Mouse (Mus musculus): ENCODE measurements around the gene Klk1b8.
"Not testable (repeated sequence)": the region's sequence is repeated elsewhere in the genome, so short reads cannot be mapped to it uniquely, and the experiment has no call there.

Klk1b8 gene

DNA sequence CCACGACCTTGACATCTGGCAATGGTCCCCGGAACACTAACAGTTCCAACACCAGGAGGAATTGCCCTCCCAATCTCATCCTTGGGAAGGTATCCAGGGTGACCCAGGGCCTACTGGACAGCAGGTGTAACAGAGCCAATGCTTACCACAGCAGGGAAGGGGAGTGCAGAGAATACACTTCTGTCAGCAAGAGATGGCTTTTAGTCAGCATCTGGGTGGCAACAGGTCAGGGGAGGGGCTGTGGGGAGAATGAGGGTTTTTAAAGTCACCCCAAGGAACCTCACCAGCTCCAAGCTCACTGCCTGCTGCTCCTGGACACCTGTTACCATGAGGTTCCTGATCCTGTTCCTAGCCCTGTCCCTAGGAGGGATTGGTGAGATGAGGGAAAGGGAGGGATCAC, at the start of gene Klk1b8:
Gene Klk1b8, plus strand, starts transcription at position 301 of the 400 bp plus-strand sequence.
- no peak for DNase-seq (ENCODE audit: low read depth, low spot score)

- no peak for DNase-seq (ENCODE audit: low read depth, low spot score)
Measured at GRCm38 (mm10) chr7:43914821-43915220, 35.6 kb upstream of the Klk1b8 start.

- no peak for DNase-seq (ENCODE audit: low read depth, low spot score)
Measured at GRCm38 (mm10) chr7:43918426-43918825, 32.0 kb upstream of the Klk1b8 start.

- no peak for DNase-seq (ENCODE audit: low read depth, low spot score)
Measured at GRCm38 (mm10) chr7:43918871-43919270, 31.6 kb upstream of the Klk1b8 start.

DNA sequence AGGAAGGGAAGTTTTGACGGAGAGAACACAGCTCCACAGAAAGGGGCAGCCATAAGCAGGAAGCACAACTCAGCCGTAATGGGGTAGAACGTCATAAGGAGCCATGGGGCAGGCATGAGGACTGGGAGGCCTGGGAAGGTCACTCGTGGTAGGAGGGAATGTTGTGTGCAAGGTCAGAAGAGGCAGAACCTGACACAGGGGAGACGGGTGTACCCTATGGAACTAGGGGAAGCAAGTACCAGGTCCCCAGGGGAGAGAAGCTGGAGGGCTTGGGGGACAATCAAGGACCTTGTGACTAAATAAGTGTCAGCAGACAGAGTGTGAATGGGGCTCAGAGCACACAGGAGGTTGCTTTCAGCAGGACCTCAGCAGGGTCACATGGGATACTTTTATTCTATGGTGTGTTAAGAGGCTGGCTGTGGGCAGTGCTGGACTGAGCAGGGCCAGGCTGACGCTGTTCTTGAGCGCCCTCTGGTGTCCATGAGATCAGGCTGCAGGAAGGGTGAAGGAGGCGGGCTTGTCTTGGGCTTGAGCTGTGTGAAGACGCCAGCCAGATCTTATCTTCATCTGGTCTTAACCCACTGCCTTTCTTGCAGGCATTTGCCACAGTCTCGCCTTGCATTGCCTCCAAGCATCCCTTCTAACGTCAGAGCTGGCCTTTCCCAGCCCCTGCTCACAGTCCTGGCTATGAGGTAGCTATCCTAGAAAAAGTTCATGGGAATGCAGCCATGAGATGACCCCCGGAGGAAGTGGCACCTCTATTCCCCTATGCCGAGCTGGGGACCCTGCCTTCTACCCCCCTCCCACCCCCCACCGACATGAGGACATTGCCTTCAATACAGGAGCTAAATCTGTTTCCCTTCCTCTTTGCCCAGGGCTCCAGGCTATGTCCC, 30.7 kb upstream of the Klk1b8 start:
- peak; percentile 30 for DNase-seq (ENCODE audit: low read depth, low spot score)

- DNase-seq (ENCODE audit: low read depth, low spot score) = no peak
Measured at GRCm38 (mm10) chr7:43920582-43920981, 29.9 kb upstream of the Klk1b8 start.

DNA sequence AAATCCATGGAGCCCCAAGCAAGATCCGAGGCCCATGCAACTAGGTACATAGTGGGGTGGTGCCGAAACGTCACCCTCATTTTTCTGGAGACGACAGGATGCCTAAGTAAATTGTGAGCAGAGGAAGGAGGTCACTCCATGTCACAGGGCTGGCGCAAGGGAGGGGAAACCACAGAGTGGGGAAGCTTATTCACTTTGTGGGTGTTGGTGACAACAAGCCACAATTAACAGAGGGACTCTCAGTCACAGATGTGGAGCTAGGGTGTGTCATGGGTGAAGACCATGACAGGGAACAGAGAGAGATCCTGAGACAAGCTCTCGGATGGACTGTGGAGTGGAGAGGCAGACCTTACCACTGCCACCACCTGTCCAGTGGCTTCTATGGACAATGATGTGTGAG, 29.4 kb upstream of the Klk1b8 start:
- no peak for DNase-seq (ENCODE audit: low read depth, low spot score)

DNA sequence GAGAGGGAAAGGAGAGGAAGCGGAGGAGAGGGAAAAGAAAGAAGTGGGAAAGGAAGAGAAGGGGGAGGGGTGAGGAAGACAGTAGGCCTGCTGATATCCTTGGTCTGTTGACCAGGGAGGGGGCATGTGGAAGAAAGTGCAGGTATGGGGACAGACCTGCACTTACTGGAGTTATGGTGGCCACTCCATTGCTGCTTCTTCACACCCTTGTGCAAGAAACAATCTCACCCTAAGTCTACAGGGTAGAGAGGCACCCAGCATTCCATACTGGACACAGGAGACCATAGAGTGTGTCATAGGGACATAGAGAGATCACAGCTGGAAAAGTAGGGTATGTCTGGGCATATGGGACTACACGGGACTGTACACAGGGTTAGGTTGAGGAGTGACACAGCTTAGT, 28.5 kb upstream of the Klk1b8 start:
- DNase-seq (ENCODE audit: low read depth, low spot score) = no peak

- no peak for DNase-seq (ENCODE audit: low read depth, low spot score)
Measured at GRCm38 (mm10) chr7:43925985-43926384, 24.5 kb upstream of the Klk1b8 start.

- no peak for DNase-seq (ENCODE audit: low read depth, low spot score)
Measured at GRCm38 (mm10) chr7:43928521-43928920, 21.9 kb upstream of the Klk1b8 start.

DNA sequence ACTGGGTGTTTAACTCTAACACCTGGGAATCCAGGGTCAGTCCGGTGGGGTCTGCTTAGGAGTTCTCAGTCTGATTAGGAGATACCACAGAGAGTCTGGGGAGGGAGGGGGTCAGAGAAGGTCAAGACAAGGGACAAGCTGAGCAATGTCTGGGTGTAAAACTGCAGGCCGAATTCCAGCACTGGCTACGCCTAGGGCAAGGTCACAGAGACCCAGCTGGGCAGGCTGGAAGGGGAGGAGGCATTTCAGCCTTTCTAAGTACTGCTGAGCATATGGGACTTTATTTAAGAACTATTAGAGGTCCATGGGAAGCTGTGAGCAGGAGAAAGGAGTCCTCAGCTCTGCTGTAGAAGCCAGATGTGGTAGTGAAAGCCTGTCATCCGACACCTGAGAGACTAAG, 18.1 kb upstream of the Klk1b8 start:
- DNase-seq (ENCODE audit: low read depth, low spot score) = no peak

DNA sequence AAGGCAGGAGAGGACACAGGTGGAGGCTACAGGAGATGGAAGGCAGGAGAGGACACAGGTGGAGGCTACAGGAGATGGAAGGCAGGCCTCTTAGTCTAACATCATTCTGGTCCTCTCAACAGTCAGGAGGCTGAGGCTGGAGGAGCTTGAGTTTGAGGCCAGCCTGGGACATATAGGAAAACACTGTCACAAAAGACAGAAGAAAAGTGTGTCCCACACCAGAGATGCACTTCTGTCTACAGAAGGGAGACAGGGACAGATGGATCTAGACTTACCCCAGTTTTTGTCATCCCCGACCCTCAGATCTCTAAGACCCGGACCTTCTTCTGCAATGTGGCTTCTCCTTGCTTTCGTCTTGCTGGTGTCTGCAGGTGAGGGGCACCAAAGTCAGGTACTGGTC, 17.0 kb upstream of the Klk1b8 start, which contains the start of gene Klk15:
Gene Klk15, plus strand, starts transcription at position 301 of the 400 bp plus-strand sequence.
- DNase-seq (ENCODE audit: low read depth, low spot score) = no peak

- DNase-seq (ENCODE audit: low read depth, low spot score) = no peak
Measured at GRCm38 (mm10) chr7:43934747-43935146, 15.7 kb upstream of the Klk1b8 start.

GRCm38 (mm10) chr7:43936551-43936950, 13.9 kb upstream of the Klk1b8 start:
- DNase-seq (ENCODE audit: low read depth, low spot score) = no peak

DNA sequence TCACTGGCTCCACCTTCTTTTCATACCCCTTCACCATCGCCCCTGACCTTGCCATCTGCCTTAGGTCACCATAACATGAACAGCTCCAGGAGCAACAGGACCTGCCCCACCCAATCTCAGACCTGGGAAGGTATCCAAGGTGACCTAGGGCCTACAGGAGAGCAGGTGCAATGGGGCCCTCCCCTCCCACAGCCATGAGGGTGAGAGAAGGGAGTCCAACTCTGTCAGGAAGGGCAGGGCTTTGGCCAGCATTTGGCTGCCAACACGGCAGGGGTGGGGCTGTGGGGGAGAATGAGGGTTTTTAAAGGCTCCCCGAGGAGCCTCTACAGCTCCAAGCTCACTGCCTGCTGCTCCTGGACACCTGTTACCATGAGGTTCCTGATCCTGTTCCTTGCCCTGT, 8.2 kb upstream of the Klk1b8 start:
- DNase-seq (ENCODE audit: low read depth, low spot score) = not testable (repeated sequence)

DNA sequence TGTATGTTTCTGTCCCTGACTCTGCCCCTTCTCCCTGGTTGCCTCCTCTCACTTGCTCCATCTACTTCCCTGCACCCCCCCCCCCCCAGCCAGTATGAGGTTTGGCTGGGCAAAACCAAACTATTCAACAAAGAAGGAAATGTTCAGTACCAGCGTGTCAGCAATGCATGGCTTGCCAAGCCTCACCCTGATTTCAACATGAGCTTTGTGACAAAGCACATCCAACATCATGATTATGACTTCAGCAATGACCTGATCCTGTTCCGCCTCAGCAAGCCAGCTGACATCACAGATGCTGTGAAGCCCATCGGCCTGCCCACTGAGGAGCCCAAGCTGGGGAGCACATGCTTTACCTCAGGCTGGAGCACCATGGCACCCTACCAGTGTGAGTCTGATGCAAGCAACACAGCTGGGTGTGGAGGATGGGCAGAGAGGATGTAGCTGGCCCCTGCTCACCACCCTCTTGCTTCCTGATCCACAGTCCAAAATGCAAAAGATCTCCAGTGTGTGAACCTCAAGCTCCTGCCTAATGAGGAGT, 5.7 kb upstream of the Klk1b8 start:
- DNase-seq (ENCODE audit: low read depth, low spot score) = no peak

- DNase-seq (ENCODE audit: low read depth, low spot score) = no peak
Measured at GRCm38 (mm10) chr7:43952703-43953102, 2.2 kb downstream of the Klk1b8 start.

- no peak for DNase-seq (ENCODE audit: low read depth, low spot score)
Measured at GRCm38 (mm10) chr7:43966451-43966850, 16.0 kb downstream of the Klk1b8 start, which contains the start of gene Klk1b1. Gene Klk1b1 (plus strand): TSS chr7:43966751.

DNA sequence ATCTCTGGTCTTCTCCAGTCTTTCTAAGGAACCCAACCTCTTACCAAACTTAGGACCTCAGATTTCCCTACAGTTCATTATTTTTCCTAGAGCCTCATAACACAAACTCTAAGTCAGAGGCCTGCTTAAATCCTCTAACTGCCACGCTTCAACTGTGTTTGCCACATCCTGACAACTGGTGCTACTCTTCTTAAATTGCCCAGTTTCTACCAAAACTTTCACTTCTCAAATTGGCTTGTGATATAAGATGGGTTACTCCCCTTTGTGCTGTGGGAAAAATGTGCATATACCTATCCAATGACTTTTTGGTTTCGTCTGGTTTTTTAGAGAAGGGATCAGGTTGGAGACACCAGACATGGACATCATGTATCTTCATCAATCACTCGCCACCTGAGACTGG, 16.6 kb downstream of the Klk1b8 start:
- no peak for DNase-seq (ENCODE audit: low read depth, low spot score)

DNA sequence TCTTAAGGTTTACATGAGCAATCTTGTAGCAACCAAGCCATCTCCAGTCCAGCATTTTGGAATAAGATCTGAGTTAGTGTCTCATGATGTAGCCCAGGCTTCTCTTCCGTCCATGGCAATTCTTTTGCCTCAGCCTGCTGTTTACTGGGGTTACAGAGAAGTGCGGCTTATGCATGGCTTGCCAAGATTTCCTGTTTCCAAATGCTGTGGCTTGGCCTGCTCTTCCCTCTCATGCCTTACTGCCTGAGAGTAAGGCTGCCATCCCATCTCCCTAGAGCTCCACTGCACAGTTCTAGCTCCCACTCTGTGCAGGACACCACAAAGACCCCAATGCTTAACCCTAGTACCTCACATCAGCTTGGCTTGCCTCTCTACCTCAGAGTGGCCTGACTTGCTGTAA, 17.1 kb downstream of the Klk1b8 start:
- no peak for DNase-seq (ENCODE audit: low read depth, low spot score)

DNA sequence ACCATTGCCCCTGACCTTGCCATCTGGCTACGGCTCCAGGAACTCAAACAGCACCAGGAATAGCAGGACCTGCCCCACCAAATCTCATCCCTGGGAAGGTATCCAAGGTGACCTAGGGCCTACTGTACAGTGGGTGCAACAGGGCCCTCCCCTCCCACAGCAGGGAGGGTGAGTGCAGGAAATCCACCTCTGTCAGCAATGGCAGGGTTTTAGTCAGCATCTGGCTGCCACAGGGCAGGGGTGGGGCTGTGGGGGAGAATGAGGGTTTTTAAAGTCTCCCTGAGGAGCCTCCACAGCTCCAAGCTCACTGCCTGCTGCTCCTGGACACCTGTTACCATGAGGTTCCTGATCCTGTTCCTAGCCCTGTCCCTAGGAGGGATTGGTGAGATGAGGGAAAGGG, 25.3 kb downstream of the Klk1b8 start, which contains the start of gene Klk1b9:
Gene Klk1b9, plus strand, starts transcription at position 301 of the 400 bp plus-strand sequence.
- DNase-seq (ENCODE audit: low read depth, low spot score) = not testable (repeated sequence)

GRCm38 (mm10) chr7:43985657-43986056, 35.2 kb downstream of the Klk1b8 start:
- DNase-seq (ENCODE audit: low read depth, low spot score) = no peak

DNA sequence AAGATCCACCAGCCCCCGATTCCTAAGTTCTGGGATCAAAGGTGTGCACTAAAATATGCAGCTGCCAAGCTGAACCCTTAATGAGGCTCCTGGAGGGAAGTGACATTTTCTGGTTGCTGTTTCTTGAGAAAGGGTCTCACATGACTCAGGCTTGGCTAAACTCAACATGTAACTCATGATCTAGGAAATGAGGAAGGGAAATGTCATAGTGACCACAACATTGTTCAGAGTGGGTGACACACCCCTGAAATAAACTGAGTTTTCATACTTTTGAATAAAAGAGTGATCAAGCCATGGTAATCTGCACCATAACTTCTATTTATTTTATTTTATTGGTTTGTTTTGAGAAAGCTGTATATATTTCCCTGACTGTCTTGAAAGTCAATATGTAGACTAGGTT, 44.4 kb downstream of the Klk1b8 start:
- DNase-seq (ENCODE audit: low read depth, low spot score) = not testable (repeated sequence)

Measured in retina, adult 2 months (tissue).